Mouse (Mus musculus) liver, embryonic 12.5 days (tissue): ENCODE measurements at regions not wholly inside any gene's neighbourhood (a gene's known extent, or its start where the extent isn't known, plus 50 kb on each side); places are given as distances from the start of the nearest gene placed in this dataset.

Experiments used
- ATAC-seq: fragments of 200-750 bp; cut with Nextera tagmentation; 2 replicates; pipeline ENCODE4 v1.8.0; 2017; ENCODE audit warnings: moderate number of reproducible peaks, mild to moderate bottlenecking, moderate library complexity
- H3K27ac ChIP-seq: fragments of 300-500 bp; sonication (generic); 2 replicates; pipeline ENCODE4 v1.5.1; 2016; ENCODE audit warnings: mild to moderate bottlenecking
- H3K27me3 ChIP-seq: fragments of 300-500 bp; sonication (generic); replicated peaks from 2 replicates; pipeline ENCODE4 v1.6.1; 2016; ENCODE audit warnings: mild to moderate bottlenecking, moderate library complexity
- H3K36me3 ChIP-seq: fragments of 300-500 bp; sonication (generic); 2 replicates; pipeline ENCODE4 v1.6.1; 2016; ENCODE audit warnings: mild to moderate bottlenecking, moderate library complexity
- H3K4me1 ChIP-seq: fragments of 300-500 bp; sonication (generic); 2 replicates; pipeline ENCODE4 v1.6.1; 2016
- H3K4me2 ChIP-seq: fragments of 300-500 bp; sonication (generic); 2 replicates; pipeline ENCODE4 v1.6.1; 2016; ENCODE audit warnings: mild to moderate bottlenecking, moderate library complexity
- H3K4me3 ChIP-seq: fragments of 300-500 bp; sonication (generic); 2 replicates; pipeline ENCODE4 v1.5.1; 2016; ENCODE audit warnings: mild to moderate bottlenecking, moderate library complexity
- H3K9ac ChIP-seq: fragments of 300-500 bp; sonication (generic); 2 replicates; pipeline ENCODE4 v1.6.1; 2016; ENCODE audit warnings: mild to moderate bottlenecking, moderate library complexity
- H3K9me3 ChIP-seq: fragments of 300-500 bp; sonication (generic); replicated peaks from 2 replicates; pipeline ENCODE4 v1.6.1; 2016; ENCODE audit warnings: mild to moderate bottlenecking, moderate library complexity
- WGBS: fragments of 180-500 bp; shearing (Covaris S2); methylation state at CpG from one replicate; pipeline ENCODE4 v1.1.7; 2016; ENCODE audit not compliant: insufficient replicate concordance; 5-methylcytosine and 5-hydroxymethylcytosine counted together

GRCm38 (mm10) chrX:12376238-12376980 is 211.2 kb upstream of the Atp6ap2 start:
- H3K9ac ChIP-seq = no peak overlapping the region
- H3K27ac ChIP-seq = 0 out of 2 replicates have a peak overlapping the region, but pooled peaks have one; percentile 49
- ATAC-seq = peak; percentile 61; the same call in 1 of the 2 replicates
- no peak overlapping the region for H3K4me3 ChIP-seq
- peaks cover 13% of the 10 kb centered on the region for H3K27me3 ChIP-seq
- H3K9me3 ChIP-seq = no peaks in the 10 kb centered on the region
- H3K4me2 ChIP-seq = no peak overlapping the region
- WGBS = 49% methylated on average over 6 of the region's 6 CpGs
- H3K36me3 ChIP-seq = no peaks in the 10 kb centered on the region
- no peaks in the 10 kb centered on the region for H3K4me1 ChIP-seq

- Histone ChIP-seq H3K36me3 (no peaks in the 10 kb centered on the region), H3K9me3 (no peaks in the 10 kb centered on the region)
- WGBS = 62% methylated on average over 7 of the region's 7 CpGs
These were observed 210.2 kb upstream of the Atp6ap2 start for GRCm38 (mm10) chrX:12377441-12377840.

GRCm38 (mm10) chrX:12392145-12392825 is 195.3 kb upstream of the Atp6ap2 start:
- Histone ChIP-seq H3K9ac (no peak overlapping the region), H3K27me3 (no peaks in the 10 kb centered on the region), H3K9me3 (no peaks in the 10 kb centered on the region), H3K27ac (no peak overlapping the region), H3K36me3 (no peaks in the 10 kb centered on the region), H3K4me1 (no peaks in the 10 kb centered on the region), H3K4me3 (no peak overlapping the region), H3K4me2 (no peak overlapping the region)
- WGBS = 70% methylated on average over 7 of the region's 7 CpGs
- ATAC-seq = no peak

More at GRCm38 (mm10) chrX:12377441-12377840, 210.2 kb upstream of the Atp6ap2 start:
- Histone ChIP-seq H3K4me3 (no peak overlapping the region), H3K9ac (no peak overlapping the region), H3K4me2 (no peak overlapping the region), H3K4me1 (no peaks in the 10 kb centered on the region), H3K27ac (no peak overlapping the region), H3K27me3 (peaks cover 13% of the 10 kb centered on the region)
- ATAC-seq = no peak

- Histone ChIP-seq H3K4me3 (no peak overlapping the region), H3K4me1 (no peaks in the 10 kb centered on the region), H3K4me2 (no peak overlapping the region), H3K36me3 (no peaks in the 10 kb centered on the region), H3K9ac (no peak overlapping the region), H3K9me3 (no peaks in the 10 kb centered on the region), H3K27me3 (no peaks in the 10 kb centered on the region), H3K27ac (no peak overlapping the region)
- WGBS = 44% methylated on average over 3 of the region's 3 CpGs
- ATAC-seq = no peak
These were observed 178.3 kb upstream of the Atp6ap2 start for GRCm38 (mm10) chrX:12409319-12409718.

GRCm38 (mm10) chrX:12425566-12425965 is 162.0 kb upstream of the Atp6ap2 start:
- Histone ChIP-seq H3K4me1 (no peaks in the 10 kb centered on the region), H3K27me3 (no peaks in the 10 kb centered on the region), H3K4me3 (no peak overlapping the region), H3K9ac (no peak overlapping the region), H3K9me3 (no peaks in the 10 kb centered on the region), H3K36me3 (no peaks in the 10 kb centered on the region), H3K27ac (no peak overlapping the region), H3K4me2 (no peak overlapping the region)
- 53% methylated on average over 6 of the region's 6 CpGs for WGBS
- ATAC-seq = no peak

DNA sequence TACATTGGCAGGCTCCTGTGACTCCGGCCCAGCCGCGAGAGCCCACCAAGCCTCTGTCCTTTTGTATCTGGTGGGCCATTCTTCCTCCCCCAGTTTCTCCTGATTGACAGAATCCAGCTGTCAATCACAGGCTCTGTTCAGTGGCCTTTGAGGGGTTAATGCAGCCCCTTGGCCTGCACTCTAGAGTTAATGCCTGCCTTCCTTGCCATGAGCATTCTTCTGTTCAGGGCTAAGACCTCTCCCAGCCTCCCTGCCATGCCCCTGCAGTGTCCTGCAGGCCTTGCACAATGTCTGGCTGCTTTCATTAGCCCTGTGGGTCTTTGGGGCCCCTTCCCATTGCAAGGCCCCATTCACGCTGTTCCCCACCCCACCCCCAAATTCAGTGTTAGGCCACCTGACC is 160.9 kb upstream of the Atp6ap2 start:
- WGBS = 64% methylated on average over 4 of the region's 4 CpGs
- Histone ChIP-seq H3K27ac (no peak overlapping the region), H3K9me3 (no peaks in the 10 kb centered on the region), H3K4me1 (no peaks in the 10 kb centered on the region), H3K36me3 (no peaks in the 10 kb centered on the region), H3K9ac (no peak overlapping the region), H3K4me2 (no peak overlapping the region), H3K27me3 (no peaks in the 10 kb centered on the region), H3K4me3 (no peak overlapping the region)
- ATAC-seq = no peak

GRCm38 (mm10) chrX:12432289-12432688 is 155.3 kb upstream of the Atp6ap2 start:
- no peak overlapping the region for H3K27ac ChIP-seq
- WGBS = 70% methylated on average over 2 of the region's 2 CpGs
- H3K9ac ChIP-seq = no peak overlapping the region
- H3K4me3 ChIP-seq = no peak overlapping the region
- H3K4me1 ChIP-seq = no peaks in the 10 kb centered on the region
- no peaks in the 10 kb centered on the region for H3K9me3 ChIP-seq
- H3K4me2 ChIP-seq = no peak overlapping the region
- H3K27me3 ChIP-seq = no peaks in the 10 kb centered on the region
- no peaks in the 10 kb centered on the region for H3K36me3 ChIP-seq
- no peak for ATAC-seq

DNA sequence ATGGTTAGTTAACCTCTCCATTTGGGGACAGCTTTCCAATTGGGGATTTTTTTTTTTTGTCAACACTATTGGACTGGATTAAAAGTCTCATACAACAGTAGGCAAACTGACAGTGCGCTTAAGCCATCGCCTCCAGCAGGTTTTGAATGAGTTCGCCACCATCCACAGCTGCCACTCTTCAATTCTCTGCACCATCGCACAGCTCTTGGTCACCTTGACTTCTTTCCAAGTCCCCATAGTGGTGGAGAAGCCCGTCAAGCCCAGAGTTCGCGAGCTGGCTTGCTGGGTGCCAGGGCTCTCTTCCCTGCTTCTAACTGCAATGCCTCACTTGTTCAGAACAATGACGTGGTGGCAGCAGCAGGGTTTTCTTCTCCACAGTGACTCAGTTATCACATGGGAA is 151.9 kb upstream of the Atp6ap2 start:
- no peak overlapping the region for H3K27ac ChIP-seq
- H3K9ac ChIP-seq = no peak overlapping the region
- no peak overlapping the region for H3K4me3 ChIP-seq
- no peaks in the 10 kb centered on the region for H3K9me3 ChIP-seq
- no peak for ATAC-seq
- H3K4me1 ChIP-seq = no peaks in the 10 kb centered on the region
- H3K4me2 ChIP-seq = no peak overlapping the region
- H3K27me3 ChIP-seq = no peaks in the 10 kb centered on the region
- 60% methylated on average over 8 of the region's 8 CpGs for WGBS
- H3K36me3 ChIP-seq = no peaks in the 10 kb centered on the region

DNA sequence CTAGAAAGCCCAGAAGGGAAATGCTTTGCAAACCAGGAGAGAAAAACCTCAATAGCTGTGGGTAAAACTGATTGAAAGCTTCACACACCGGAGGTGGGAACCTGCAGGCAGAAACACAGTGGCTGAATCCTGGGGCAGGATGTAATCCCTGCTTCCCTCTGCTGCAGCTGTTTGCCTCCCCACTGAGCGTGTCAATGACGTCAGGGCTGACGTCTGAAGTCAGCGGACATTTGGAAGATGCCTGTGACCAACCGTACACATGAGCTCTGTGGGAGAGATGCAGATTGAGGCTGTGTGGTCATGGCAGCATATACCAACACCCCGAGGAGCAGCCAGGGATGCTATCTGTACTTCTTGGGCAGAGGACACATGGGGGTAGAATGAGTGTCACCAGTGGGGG is 151.5 kb upstream of the Atp6ap2 start:
- Histone ChIP-seq H3K4me3 (no peak overlapping the region), H3K9ac (no peak overlapping the region), H3K4me1 (no peaks in the 10 kb centered on the region), H3K4me2 (no peak overlapping the region), H3K27ac (no peak overlapping the region), H3K36me3 (no peaks in the 10 kb centered on the region), H3K9me3 (no peaks in the 10 kb centered on the region), H3K27me3 (no peaks in the 10 kb centered on the region)
- ATAC-seq = no peak
- WGBS = 30% methylated on average over 7 of the region's 7 CpGs

DNA sequence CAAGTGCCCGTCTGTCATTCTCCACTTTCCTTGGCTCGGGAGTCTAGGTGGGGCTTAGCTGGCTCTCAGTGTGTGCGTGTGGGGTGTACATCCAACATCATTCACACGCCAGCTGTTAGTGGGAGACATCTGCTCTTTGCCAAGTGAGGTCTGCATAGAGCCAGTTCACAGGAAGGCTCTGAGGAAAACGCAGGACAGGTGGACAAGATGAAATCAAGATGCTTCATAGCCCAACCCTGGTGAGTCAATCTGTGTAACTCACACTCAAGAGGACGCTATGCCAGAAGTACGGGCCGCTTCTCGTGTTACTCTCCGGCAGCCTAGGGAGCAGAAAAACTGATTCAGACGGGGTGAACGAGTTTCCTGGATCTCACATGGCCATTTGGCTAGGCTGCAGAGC is 148.2 kb upstream of the Atp6ap2 start:
- H3K4me2 ChIP-seq = no peak overlapping the region
- no peak overlapping the region for H3K4me3 ChIP-seq
- ATAC-seq = no peak
- H3K4me1 ChIP-seq = no peaks in the 10 kb centered on the region
- no peaks in the 10 kb centered on the region; the same call in 1 of the 2 replicates for H3K27me3 ChIP-seq
- no peaks in the 10 kb centered on the region for H3K36me3 ChIP-seq
- H3K9ac ChIP-seq = no peak overlapping the region
- 68% methylated on average over 12 of the region's 12 CpGs for whole genome bisulfite sequencing
- H3K9me3 ChIP-seq = no peaks in the 10 kb centered on the region
- no peak overlapping the region for H3K27ac ChIP-seq

DNA sequence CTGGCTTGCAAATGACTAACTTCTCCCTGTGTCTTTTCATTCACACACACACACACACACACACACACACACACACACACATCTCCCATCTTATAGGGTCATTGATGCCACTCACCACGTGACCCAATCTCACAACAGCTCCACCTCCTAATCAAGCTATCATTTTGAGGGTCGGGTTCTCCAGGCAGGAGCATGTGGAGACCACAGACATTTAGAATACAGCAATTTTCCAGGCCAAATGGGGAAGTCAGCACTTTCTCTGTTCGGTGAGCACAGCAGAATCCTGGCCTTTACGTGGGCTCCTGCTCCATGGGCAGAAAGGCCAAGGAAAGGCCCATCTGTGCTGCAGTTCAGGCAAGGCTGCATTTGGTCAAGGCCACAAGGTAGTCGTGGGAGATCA is 143.8 kb upstream of the Atp6ap2 start:
- Histone ChIP-seq H3K4me3 (no peak overlapping the region), H3K27me3 (no peaks in the 10 kb centered on the region; the same call in 1 of the 2 replicates), H3K27ac (no peak overlapping the region), H3K4me2 (no peak overlapping the region), H3K4me1 (no peaks in the 10 kb centered on the region), H3K36me3 (no peaks in the 10 kb centered on the region), H3K9me3 (no peaks in the 10 kb centered on the region), H3K9ac (no peak overlapping the region)
- no peak for ATAC-seq
- WGBS = 37% methylated on average over 5 of the region's 5 CpGs

GRCm38 (mm10) chrX:12445093-12445492 is 142.5 kb upstream of the Atp6ap2 start:
- no peak overlapping the region for H3K4me2 ChIP-seq
- no peak for ATAC-seq
- H3K4me3 ChIP-seq = no peak overlapping the region
- H3K36me3 ChIP-seq = no peaks in the 10 kb centered on the region
- H3K27ac ChIP-seq = no peak overlapping the region
- no peaks in the 10 kb centered on the region for H3K9me3 ChIP-seq
- H3K4me1 ChIP-seq = no peaks in the 10 kb centered on the region
- H3K27me3 ChIP-seq = no peaks in the 10 kb centered on the region; the same call in 1 of the 2 replicates
- WGBS = 42% methylated on average over 2 of the region's 2 CpGs
- H3K9ac ChIP-seq = no peak overlapping the region
